Mouse (Mus musculus): ENCODE results near the gene Tspan4.

- TF ChIP-seq TAL1 (IDR thresholded peaks at IDR 0.05; ENCODE audit: low read length) (no peak), GATA1 (IDR thresholded peaks at IDR 0.05; ENCODE audit: low read length) (no peak)
Measured at GRCm38 (mm10) chr7:141428701-141429100, 46.3 kb upstream of the Tspan4 start.
